22 mouse cellular contexts compared by ENCODE assay signal in the genomic region with DNA sequence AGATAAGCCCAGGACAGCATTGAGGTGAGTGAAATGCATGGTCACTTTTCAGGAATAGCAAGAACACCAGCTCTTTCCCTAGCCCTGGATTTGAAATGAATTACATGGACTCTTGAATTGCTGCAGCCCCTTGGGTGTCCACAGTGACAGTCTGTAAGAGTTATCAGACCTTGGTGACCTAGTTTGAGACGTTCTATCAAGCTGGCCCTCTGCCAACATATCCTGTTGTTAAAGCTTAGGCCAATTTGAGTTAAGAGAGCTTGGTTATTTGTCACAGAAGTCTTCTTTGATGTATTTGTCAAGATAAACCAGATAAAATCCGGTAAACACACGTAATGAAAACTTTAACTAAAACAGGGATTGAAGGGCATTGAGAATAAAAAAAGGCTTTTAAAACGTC.
DNase-seq lines count a peak whose midpoint lies in the region; ATAC-seq and TF ChIP-seq lines count a peak whose summit lies in the region.
"Had no signal": no experiment of that assay in that cellular context is flagged by ENCODE, and none has a peak within 500 bp of the region (broad histone marks: within the 10 kb centered on the region; RNA-seq: fewer than 3 reads in every experiment).

No protein-coding gene starts in this region.

- no peak overlapping the region for H3K4me2 ChIP-seq in midbrain, postnatal 0 days (ENCODE audit: low read depth, low read length, poor library complexity, severe bottlenecking)
- H3K4me2 ChIP-seq in midbrain, embryonic 15.5 days: no peak overlapping the region
- no peak overlapping the region for H3K4me2 ChIP-seq in heart, embryonic 11.5 days
- H3K4me2 ChIP-seq: embryonic facial prominence, embryonic 15.5 days; hindbrain, embryonic 12.5 days; intestine, embryonic 15.5 days had no signal

- DNase-seq in cerebellum, postnatal 14 days: peak; percentile 27 to 32
- no peak for DNase-seq in cerebellum, adult 9-11 months
- peak; percentile 30 for DNase-seq in midbrain, postnatal 0 days (ENCODE audit: low spot score)
- peak; percentile 7 for DNase-seq in adrenal gland, postnatal 10 days
- DNase-seq: cerebellum, adult 11 months; cerebellum, adult 9-10 months; embryo, embryonic 11 days; gastrocnemius, adult 2 months; gastrocnemius, postnatal 25 days; heart, postnatal 10 days; heart, postnatal 4 days had no signal

- no peak for ATAC-seq in midbrain, postnatal 0 days (ENCODE audit: low FRiP score)
- ATAC-seq in midbrain, embryonic 15.5 days (replicated peaks): no peak
- no peak for ATAC-seq in heart, embryonic 11.5 days (replicated peaks; ENCODE audit: insufficient number of reproducible peaks, low FRiP score, low TSS enrichment)
- ATAC-seq: activated CD4-positive, CD25-positive, alpha-beta regulatory T cell, adult 4 months; forebrain, embryonic 14.5 days; intestine, embryonic 15.5 days; Patski had no signal

- no peak overlapping the region for H3K27ac ChIP-seq in midbrain, postnatal 0 days (ENCODE audit: low read depth, low read length)
- H3K27ac ChIP-seq in midbrain, embryonic 15.5 days: no peak overlapping the region
- H3K27ac ChIP-seq in heart, embryonic 11.5 days (ENCODE audit: low read depth, low read length): no peak overlapping the region
- H3K27ac ChIP-seq: embryonic facial prominence, embryonic 15.5 days; forebrain, embryonic 10.5 days; gastrocnemius, adult 2 months; hindbrain, embryonic 12.5 days; intestine, embryonic 15.5 days had no signal

- no peaks in the 10 kb centered on the region for H3K27me3 ChIP-seq in midbrain, postnatal 0 days (ENCODE audit: insufficient read depth, low read length)
- H3K27me3 ChIP-seq in midbrain, embryonic 15.5 days (replicated peaks): no peaks in the 10 kb centered on the region
- no peaks in the 10 kb centered on the region for H3K27me3 ChIP-seq in heart, embryonic 11.5 days (ENCODE audit: control insufficient read depth, insufficient read depth, low read length)
- H3K27me3 ChIP-seq: CH12.LX; embryonic facial prominence, embryonic 15.5 days; hindbrain, embryonic 12.5 days; intestine, embryonic 15.5 days; Patski had no signal

- WGBS in midbrain, postnatal 0 days: 51% methylated on average over 4 of the region's 4 CpGs
- WGBS in midbrain, embryonic 15.5 days: 57% methylated on average over 4 of the region's 4 CpGs
- 47% methylated on average over 4 of the region's 4 CpGs for WGBS in heart, embryonic 11.5 days (ENCODE audit: insufficient replicate concordance)

- no peaks in the 10 kb centered on the region for H3K4me1 ChIP-seq in midbrain, postnatal 0 days (ENCODE audit: insufficient read depth, low read length)
- no peaks in the 10 kb centered on the region for H3K4me1 ChIP-seq in midbrain, embryonic 15.5 days
- H3K4me1 ChIP-seq in heart, embryonic 11.5 days (ENCODE audit: control insufficient read depth, insufficient read depth, low read length): no peaks in the 10 kb centered on the region
- H3K4me1 ChIP-seq: embryonic facial prominence, embryonic 15.5 days; intestine, embryonic 15.5 days had no signal

- H3K36me3 ChIP-seq in midbrain, postnatal 0 days (ENCODE audit: insufficient read depth, low read length): no peaks in the 10 kb centered on the region
- no peaks in the 10 kb centered on the region for H3K36me3 ChIP-seq in midbrain, embryonic 15.5 days (replicated peaks)
- H3K36me3 ChIP-seq in heart, embryonic 11.5 days (ENCODE audit: control insufficient read depth, insufficient read depth, low read length): no peaks in the 10 kb centered on the region
- H3K36me3 ChIP-seq: embryonic facial prominence, embryonic 15.5 days; forebrain, embryonic 10.5 days; hindbrain, embryonic 12.5 days; intestine, embryonic 15.5 days had no signal

- H3K9me3 ChIP-seq in midbrain, postnatal 0 days (ENCODE audit: low read length): no peaks in the 10 kb centered on the region
- H3K9me3 ChIP-seq in midbrain, embryonic 15.5 days: no peaks in the 10 kb centered on the region
- no peaks in the 10 kb centered on the region for H3K9me3 ChIP-seq in heart, embryonic 11.5 days (replicated peaks; ENCODE audit: control insufficient read depth, low read length)
- H3K9me3 ChIP-seq: embryonic facial prominence, embryonic 15.5 days; forebrain, embryonic 10.5 days; hindbrain, embryonic 12.5 days; intestine, embryonic 15.5 days had no signal

- H3K9ac ChIP-seq in midbrain, postnatal 0 days (replicated peaks; ENCODE audit: low read length, poor library complexity, severe bottlenecking): no peak overlapping the region
- no peak overlapping the region for H3K9ac ChIP-seq in midbrain, embryonic 15.5 days
- H3K9ac ChIP-seq in heart, embryonic 11.5 days (ENCODE audit: low read depth, low read length): no peak overlapping the region
- H3K9ac ChIP-seq: embryonic facial prominence, embryonic 15.5 days; hindbrain, embryonic 12.5 days; intestine, embryonic 15.5 days had no signal

- no peak overlapping the region for H3K4me3 ChIP-seq in midbrain, postnatal 0 days (ENCODE audit: low read depth, low read length)
- no peak overlapping the region for H3K4me3 ChIP-seq in midbrain, embryonic 15.5 days
- H3K4me3 ChIP-seq in heart, embryonic 11.5 days (ENCODE audit: low read depth, low read length): no peak overlapping the region
- H3K4me3 ChIP-seq: embryonic facial prominence, embryonic 15.5 days; erythroblast, embryonic 14.5 days; forebrain, embryonic 10.5 days; gastrocnemius, adult 2 months; hindbrain, embryonic 12.5 days; intestine, embryonic 15.5 days had no signal

- TF ChIP-seq CTCF in midbrain, postnatal 0 days (IDR thresholded peaks at IDR 0.05): no peak
